Mouse (Mus musculus): ENCODE data around the gene Jmjd1c. TPM values are rescaled to one million over a fixed set of nuclear protein-coding genes. Genes with fewer than 3 reads are reported as not detected.
A peak's percentile ranks its signal among the peaks of the same experiment; 100 is the strongest.

The Jmjd1c gene
- polyA plus RNA-seq, 1 experiment = 56.3 TPM

- Histone ChIP-seq H3K27me3 (ENCODE audit: control insufficient read depth, insufficient read depth, low read length) (no peaks in the 10 kb centered on the region), H3K27ac (ENCODE audit: insufficient read depth, low read length) (peak overlapping the region; percentile 91), H3K4me1 (ENCODE audit: control insufficient read depth, insufficient read depth, low read length) (peaks cover 38% of the 10 kb centered on the region), H3K4me3 (replicated peaks; ENCODE audit: insufficient read depth, low read depth, low read length) (no peak overlapping the region)
- WGBS = 59% methylated on average over 7 of the region's 7 CpGs
- peak in 1 of 2 experiments; percentile 38 for DNase-seq
- no peak for TF ChIP-seq CTCF (IDR thresholded peaks at IDR 0.05; ENCODE audit: borderline replicate concordance, insufficient read depth, low read depth, low read length)
- TF ChIP-seq POLR2A (IDR thresholded peaks at IDR 0.05; ENCODE audit: borderline replicate concordance, insufficient read depth, low read length) = no peak
Observed at GRCm38 (mm10) chr10:67085916-67086315, 10.0 kb upstream of the Jmjd1c start.

GRCm38 (mm10) chr10:67087447-67088226, 8.3 kb upstream of the Jmjd1c start:
- H3K27ac ChIP-seq (ENCODE audit: insufficient read depth, low read length) = no peak overlapping the region
- H3K4me3 ChIP-seq (replicated peaks; ENCODE audit: insufficient read depth, low read depth, low read length) = no peak overlapping the region
- peaks cover 36% of the 10 kb centered on the region for H3K4me1 ChIP-seq (ENCODE audit: control insufficient read depth, insufficient read depth, low read length)
- H3K27me3 ChIP-seq (ENCODE audit: control insufficient read depth, insufficient read depth, low read length) = no peaks in the 10 kb centered on the region
- 89% methylated on average over 5 of the region's 5 CpGs for WGBS
- peak in 1 of 2 experiments; percentile 18 for DNase-seq
- TF ChIP-seq POLR2A (IDR thresholded peaks at IDR 0.05; ENCODE audit: borderline replicate concordance, insufficient read depth, low read length) (no peak), CTCF (IDR thresholded peaks at IDR 0.05; ENCODE audit: borderline replicate concordance, insufficient read depth, low read depth, low read length) (no peak)

- WGBS = 94% methylated on average over 4 of the region's 4 CpGs
- Histone ChIP-seq H3K27ac (ENCODE audit: insufficient read depth, low read length) (no peak overlapping the region), H3K4me3 (replicated peaks; ENCODE audit: insufficient read depth, low read depth, low read length) (no peak overlapping the region), H3K27me3 (ENCODE audit: control insufficient read depth, insufficient read depth, low read length) (no peaks in the 10 kb centered on the region), H3K4me1 (ENCODE audit: control insufficient read depth, insufficient read depth, low read length) (peaks cover 25% of the 10 kb centered on the region)
- TF ChIP-seq CTCF (IDR thresholded peaks at IDR 0.05; ENCODE audit: borderline replicate concordance, insufficient read depth, low read depth, low read length) (no peak), POLR2A (IDR thresholded peaks at IDR 0.05; ENCODE audit: borderline replicate concordance, insufficient read depth, low read length) (no peak)
- DNase-seq = no peak
Observed at GRCm38 (mm10) chr10:67090611-67091010, 5.3 kb upstream of the Jmjd1c start.

GRCm38 (mm10) chr10:67094922-67095321, 1.0 kb upstream of the Jmjd1c start:
- H3K27ac ChIP-seq (ENCODE audit: insufficient read depth, low read length) = no peak overlapping the region
- 82% methylated on average over 7 of the region's 7 CpGs for WGBS
- peaks cover 6% of the 10 kb centered on the region; the same call in 1 of the 2 replicates for H3K4me1 ChIP-seq (ENCODE audit: control insufficient read depth, insufficient read depth, low read length)
- H3K27me3 ChIP-seq (ENCODE audit: control insufficient read depth, insufficient read depth, low read length) = no peaks in the 10 kb centered on the region
- TF ChIP-seq POLR2A (IDR thresholded peaks at IDR 0.05; ENCODE audit: borderline replicate concordance, insufficient read depth, low read length) (no peak), CTCF (IDR thresholded peaks at IDR 0.05; ENCODE audit: borderline replicate concordance, insufficient read depth, low read depth, low read length) (no peak)
- H3K4me3 ChIP-seq (replicated peaks; ENCODE audit: insufficient read depth, low read depth, low read length) = no peak overlapping the region
- no peak for DNase-seq

DNA sequence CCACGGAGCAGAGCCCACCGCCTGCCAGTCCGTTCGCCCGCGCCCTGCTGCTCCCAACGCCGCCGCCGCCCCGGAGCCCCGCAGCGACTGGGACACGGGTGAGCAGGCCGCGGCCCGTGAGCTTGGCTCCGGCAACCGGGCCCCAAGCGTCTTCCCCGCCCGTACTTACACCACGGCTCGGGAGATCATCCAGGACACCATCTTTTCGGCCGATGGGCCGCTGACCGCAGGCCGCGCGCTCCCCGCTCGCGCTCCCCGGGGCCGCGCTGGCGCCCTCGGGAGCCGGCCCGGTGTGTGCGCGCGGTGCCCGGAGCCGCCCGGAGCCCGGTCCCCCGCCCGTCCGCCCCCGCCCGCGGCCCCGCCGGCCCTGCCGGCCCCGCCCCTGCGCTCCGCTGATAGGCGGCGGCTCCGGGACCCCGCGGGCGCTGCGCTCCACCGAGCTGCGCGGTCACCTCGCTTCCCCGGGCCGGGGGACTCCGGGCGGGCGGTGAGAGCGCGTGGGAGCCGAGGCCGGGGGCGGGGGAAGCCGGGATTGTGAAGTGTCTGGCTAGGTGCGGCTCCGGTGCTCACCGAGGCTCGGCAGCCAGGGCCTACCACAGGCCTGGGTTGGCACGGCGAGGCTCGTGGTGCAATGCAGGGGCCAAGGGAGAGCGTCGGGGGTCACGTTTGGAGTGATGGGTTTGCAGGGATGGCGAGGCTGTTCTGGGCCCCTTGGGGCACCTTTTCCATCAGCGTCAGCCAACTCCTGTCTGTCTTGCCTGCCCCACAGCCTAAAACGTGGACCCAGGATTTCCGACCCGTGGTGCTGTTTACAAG, 904 bp downstream of the Jmjd1c start, which contains the start of gene Reep3:
TSS of gene Reep3 (minus strand) at position 325 of the 816 bp plus-strand sequence.
- Histone ChIP-seq H3K4me1 (ENCODE audit: control insufficient read depth, insufficient read depth, low read length) (peaks cover 15% of the 10 kb centered on the region), H3K27ac (ENCODE audit: insufficient read depth, low read length) (peak within 1 kb of the TSS; percentile 99), H3K27me3 (ENCODE audit: control insufficient read depth, insufficient read depth, low read length) (no peaks in the 10 kb centered on the region), H3K4me3 (replicated peaks; ENCODE audit: insufficient read depth, low read depth, low read length) (peak within 1 kb of the TSS; percentile 77)
- DNase-seq = peak; percentile 82 to 86
- TF ChIP-seq CTCF (IDR thresholded peaks at IDR 0.05; ENCODE audit: borderline replicate concordance, insufficient read depth, low read depth, low read length) (no peak), POLR2A (IDR thresholded peaks at IDR 0.05; ENCODE audit: borderline replicate concordance, insufficient read depth, low read length) (peak; percentile 36; the same call in 1 of the 2 replicates)
- WGBS = 1% methylated on average over 94 of the region's 97 CpGs

DNA sequence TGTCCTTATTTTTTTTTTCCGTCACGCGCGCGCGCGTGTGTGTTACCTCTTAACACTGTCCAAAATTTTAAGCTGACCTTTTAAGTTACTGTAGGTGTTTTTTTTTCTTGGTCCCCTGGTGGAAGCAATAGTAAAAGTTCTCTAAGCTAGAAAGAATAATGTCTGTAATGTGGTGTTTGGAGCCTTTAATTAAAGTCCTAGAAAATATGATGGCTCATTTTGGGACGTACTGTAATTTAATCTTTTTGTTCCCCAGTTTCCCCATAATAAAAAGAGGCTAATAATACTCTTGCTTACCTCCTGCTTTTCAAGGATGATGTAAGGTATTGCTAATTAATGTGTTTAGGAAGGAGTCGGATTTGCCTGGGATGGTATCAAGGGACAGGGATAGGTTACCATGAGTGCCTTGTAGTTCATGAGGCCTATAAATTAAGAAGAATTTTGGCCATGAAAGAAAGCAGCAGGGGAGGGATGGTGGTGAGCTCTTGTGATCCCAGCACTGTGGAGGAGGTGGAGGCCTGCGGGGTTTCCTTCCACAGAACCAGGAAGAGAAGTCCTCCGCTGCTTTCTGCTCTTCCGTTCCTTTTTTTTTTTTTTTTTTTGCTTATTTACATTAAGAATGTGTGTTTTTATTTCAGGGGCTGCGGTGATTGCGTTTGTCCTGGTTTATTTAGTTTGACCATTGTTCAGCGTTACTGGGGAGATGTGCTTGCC, 1.7 kb downstream of the Jmjd1c start:
- Histone ChIP-seq H3K27ac (ENCODE audit: insufficient read depth, low read length) (peak overlapping the region; percentile 99), H3K27me3 (ENCODE audit: control insufficient read depth, insufficient read depth, low read length) (no peaks in the 10 kb centered on the region), H3K4me1 (ENCODE audit: control insufficient read depth, insufficient read depth, low read length) (peaks cover 22% of the 10 kb centered on the region), H3K4me3 (replicated peaks; ENCODE audit: insufficient read depth, low read depth, low read length) (peak overlapping the region; percentile 77)
- TF ChIP-seq POLR2A (IDR thresholded peaks at IDR 0.05; ENCODE audit: borderline replicate concordance, insufficient read depth, low read length) (no peak), CTCF (IDR thresholded peaks at IDR 0.05; ENCODE audit: borderline replicate concordance, insufficient read depth, low read depth, low read length) (no peak)
- peak in 1 of 2 experiments; percentile 45 for DNase-seq
- under 1% methylated on average over 15 of the region's 15 CpGs for WGBS

DNA sequence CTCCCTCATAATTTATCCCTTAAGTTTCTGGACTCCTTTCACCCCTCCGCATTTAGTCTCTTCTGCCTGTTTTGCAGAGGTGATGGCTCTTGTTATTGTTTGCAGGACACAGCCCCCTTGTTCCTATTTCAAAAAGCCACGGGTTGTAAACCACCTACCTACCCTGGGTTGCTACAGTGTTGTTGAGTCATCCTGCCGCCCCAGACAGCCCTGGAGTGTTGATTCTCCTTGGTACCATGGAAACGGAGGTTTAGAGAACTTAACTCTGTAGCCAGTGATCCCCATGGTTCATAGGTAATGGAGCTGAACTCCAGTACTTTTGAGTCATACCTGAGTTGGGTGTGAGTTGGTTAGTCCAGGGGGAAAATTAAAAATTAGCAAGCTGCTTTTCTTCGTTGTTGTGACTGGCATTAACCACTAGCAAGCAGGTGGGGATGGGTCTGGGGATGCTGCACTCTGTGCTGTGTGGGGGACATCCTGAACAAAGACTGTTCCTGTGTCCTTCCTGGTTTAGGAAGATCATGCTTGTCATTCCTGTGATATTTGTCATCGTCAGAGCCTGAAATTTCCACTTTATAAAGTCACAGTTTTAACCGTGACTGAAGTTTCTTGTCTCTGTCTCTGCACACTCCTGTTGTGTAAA, 2.6 kb downstream of the Jmjd1c start:
- peak overlapping the region; percentile 72 for H3K4me3 ChIP-seq (replicated peaks; ENCODE audit: insufficient read depth, low read depth, low read length)
- H3K4me1 ChIP-seq (ENCODE audit: control insufficient read depth, insufficient read depth, low read length) = peaks cover 30% of the 10 kb centered on the region
- WGBS = 2% methylated on average over 7 of the region's 7 CpGs
- TF ChIP-seq CTCF (IDR thresholded peaks at IDR 0.05; ENCODE audit: borderline replicate concordance, insufficient read depth, low read depth, low read length) (no peak), POLR2A (IDR thresholded peaks at IDR 0.05; ENCODE audit: borderline replicate concordance, insufficient read depth, low read length) (no peak)
- DNase-seq = peak in 1 of 2 experiments; percentile 40
- H3K27ac ChIP-seq (ENCODE audit: insufficient read depth, low read length) = peak overlapping the region; percentile 49; the same call in 1 of the 2 replicates
- no peaks in the 10 kb centered on the region for H3K27me3 ChIP-seq (ENCODE audit: control insufficient read depth, insufficient read depth, low read length)

Measured in cerebellum, adult 2 months (tissue).